Mouse (Mus musculus): Measurements from ENCODE around the gene Edem2.
A peak's percentile ranks its signal among the peaks of the same experiment; 100 is the strongest.

Edem2 gene

GRCm38 (mm10) chr2:155683821-155684220 lies 45.5 kb downstream of the Edem2 start:
- DNase-seq: no peak

- no peak for DNase-seq
These were observed 46.1 kb downstream of the Edem2 start for GRCm38 (mm10) chr2:155683137-155683536.

- no peak for DNase-seq
These were observed 47.4 kb downstream of the Edem2 start for GRCm38 (mm10) chr2:155681874-155682273.

GRCm38 (mm10) chr2:155681194-155681593 lies 48.1 kb downstream of the Edem2 start:
- no peak for DNase-seq

- DNase-seq: no peak
These were observed 48.7 kb downstream of the Edem2 start for GRCm38 (mm10) chr2:155680591-155680990.

GRCm38 (mm10) chr2:155679586-155680110 lies 49.6 kb downstream of the Edem2 start:
- DNase-seq: no peak

GRCm38 (mm10) chr2:155675118-155675517 lies 54.2 kb downstream of the Edem2 start:
- no peak for DNase-seq

GRCm38 (mm10) chr2:155673546-155673945 lies 55.7 kb downstream of the Edem2 start:
- peak; percentile 67 for DNase-seq

GRCm38 (mm10) chr2:155671236-155671635 lies 58.0 kb downstream of the Edem2 start:
- DNase-seq: no peak

- peak; percentile 32 for DNase-seq
These were observed 60.8 kb downstream of the Edem2 start for GRCm38 (mm10) chr2:155668461-155668860.

GRCm38 (mm10) chr2:155667881-155668280 lies 61.4 kb downstream of the Edem2 start:
- no peak for DNase-seq

- DNase-seq: no peak
These were observed 65.3 kb downstream of the Edem2 start for GRCm38 (mm10) chr2:155663910-155664460.

GRCm38 (mm10) chr2:155663097-155663496 lies 66.2 kb downstream of the Edem2 start:
- peak; percentile 60 for DNase-seq

GRCm38 (mm10) chr2:155662390-155662789 lies 66.9 kb downstream of the Edem2 start:
- no peak for DNase-seq

GRCm38 (mm10) chr2:155655759-155656372 lies 73.4 kb downstream of the Edem2 start:
- DNase-seq: no peak

GRCm38 (mm10) chr2:155652618-155653017 lies 76.7 kb downstream of the Edem2 start:
- no peak for DNase-seq

All from right cerebral cortex, postnatal 14 days (tissue).